Mouse (Mus musculus): Measurements from ENCODE around the gene Soat2. TPM values are rescaled to one million over a fixed set of nuclear protein-coding genes. Genes with fewer than 3 reads are reported as not detected.

Soat2 gene
- polyA plus RNA-seq, 1 experiment, result 4.1 TPM

DNA sequence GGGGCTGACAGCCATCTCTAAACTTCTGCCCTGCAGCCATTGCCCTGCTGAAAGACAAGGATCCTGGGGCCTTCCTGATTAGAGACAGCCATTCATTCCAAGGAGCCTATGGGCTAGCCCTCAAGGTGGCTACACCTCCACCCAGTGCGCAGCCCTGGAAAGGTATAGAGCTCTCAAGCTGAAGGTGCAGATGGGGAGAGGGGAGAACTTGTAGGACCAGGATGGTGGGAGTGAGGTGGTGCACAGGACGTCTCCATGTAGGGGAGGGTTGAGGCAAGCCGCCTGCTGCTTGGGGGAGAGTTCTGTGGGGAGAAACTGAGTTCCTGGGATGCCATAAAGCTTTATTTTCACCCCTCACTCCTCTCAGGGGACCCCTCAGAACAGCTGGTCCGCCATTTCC, 36.7 kb upstream of the Soat2 start:
- TF ChIP-seq POLR2A (IDR thresholded peaks at IDR 0.05; ENCODE audit: control insufficient read depth, extremely low read depth, insufficient read depth, low read length, poor library complexity) (no peak), CTCF (IDR thresholded peaks at IDR 0.05; ENCODE audit: borderline replicate concordance, control insufficient read depth, extremely low read depth, insufficient read depth, low read length, poor library complexity) (no peak)
- Histone ChIP-seq H3K36me3 (ENCODE audit: control insufficient read depth, insufficient read depth, low read length) (peaks cover 21% of the 10 kb centered on the region), H3K4me3 (ENCODE audit: control insufficient read depth, insufficient read depth, low read length) (no peak overlapping the region), H3K4me1 (replicated peaks; ENCODE audit: control insufficient read depth, insufficient read depth, low read length) (peaks cover 13% of the 10 kb centered on the region; the same call in 1 of the 2 replicates), H3K27ac (ENCODE audit: control insufficient read depth, insufficient read depth, low read length) (no peak overlapping the region), H3K27me3 (ENCODE audit: control insufficient read depth, insufficient read depth, low read length) (no peaks in the 10 kb centered on the region)
- WGBS, result 93% methylated on average over 4 of the region's 4 CpGs
- no peak for DNase-seq

DNA sequence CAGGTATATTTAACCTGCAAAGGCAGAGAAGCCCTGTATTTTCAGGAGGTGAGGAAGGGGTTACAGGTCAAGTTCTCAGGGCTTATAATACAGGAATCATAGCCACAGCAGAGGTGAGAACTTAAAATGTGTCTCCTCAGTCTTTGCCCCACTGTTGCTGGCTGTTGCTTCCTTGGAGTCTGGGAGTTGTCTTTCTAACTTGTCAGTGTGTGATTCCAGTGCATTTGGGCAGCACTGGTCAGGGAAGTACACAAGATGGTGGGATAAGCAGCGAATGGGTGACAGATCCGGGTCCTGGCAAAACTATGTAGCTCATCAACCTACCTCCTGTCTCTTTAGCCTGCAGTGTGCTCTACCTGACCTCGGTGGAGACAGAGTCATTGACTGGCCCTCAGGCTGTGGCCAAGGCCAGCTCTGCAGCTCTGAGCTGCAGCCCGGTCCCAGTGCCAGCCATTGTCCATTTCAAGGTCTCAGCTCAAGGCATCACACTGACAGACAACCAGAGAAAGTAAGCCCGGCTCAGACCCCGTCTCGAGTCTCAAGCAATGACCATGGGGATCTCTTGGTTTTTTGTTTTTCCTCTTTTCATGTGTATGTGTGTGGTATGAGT, 35.6 kb upstream of the Soat2 start:
- Histone ChIP-seq H3K27me3 (ENCODE audit: control insufficient read depth, insufficient read depth, low read length) (no peaks in the 10 kb centered on the region), H3K4me1 (replicated peaks; ENCODE audit: control insufficient read depth, insufficient read depth, low read length) (peaks cover 11% of the 10 kb centered on the region; the same call in 1 of the 2 replicates), H3K27ac (ENCODE audit: control insufficient read depth, insufficient read depth, low read length) (no peak overlapping the region), H3K36me3 (ENCODE audit: control insufficient read depth, insufficient read depth, low read length) (peaks cover 29% of the 10 kb centered on the region), H3K4me3 (ENCODE audit: control insufficient read depth, insufficient read depth, low read length) (no peak overlapping the region)
- no peak for TF ChIP-seq POLR2A (IDR thresholded peaks at IDR 0.05; ENCODE audit: control insufficient read depth, extremely low read depth, insufficient read depth, low read length, poor library complexity)
- TF ChIP-seq CTCF (IDR thresholded peaks at IDR 0.05; ENCODE audit: borderline replicate concordance, control insufficient read depth, extremely low read depth, insufficient read depth, low read length, poor library complexity), result no peak
- no peak for DNase-seq
- WGBS, result 93% methylated on average over 7 of the region's 7 CpGs

DNA sequence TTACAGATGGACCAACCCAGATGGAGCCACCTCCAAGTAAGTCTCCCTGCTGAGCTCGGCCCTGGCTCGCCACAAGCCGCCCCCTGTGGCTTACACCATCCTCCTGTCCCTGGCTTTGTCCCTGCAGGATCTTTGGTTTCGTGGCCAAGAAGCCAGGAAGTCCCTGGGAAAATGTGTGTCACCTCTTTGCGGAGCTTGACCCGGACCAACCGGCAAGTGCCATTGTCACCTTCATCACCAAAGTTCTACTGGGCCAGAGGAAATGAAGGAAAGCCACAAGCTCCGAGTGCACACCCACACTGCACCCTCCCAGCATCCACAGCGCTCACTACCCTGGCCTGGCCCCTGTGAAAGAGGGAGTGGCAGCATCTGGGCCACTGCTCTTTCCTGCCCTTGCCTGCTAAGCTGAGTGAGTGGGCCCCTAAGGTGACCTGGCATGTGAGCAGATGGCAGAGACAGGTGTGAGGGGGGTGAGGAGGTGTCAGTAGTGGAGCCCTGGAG, 34.5 kb upstream of the Soat2 start:
- no peaks in the 10 kb centered on the region for H3K27me3 ChIP-seq (ENCODE audit: control insufficient read depth, insufficient read depth, low read length)
- TF ChIP-seq POLR2A (IDR thresholded peaks at IDR 0.05; ENCODE audit: control insufficient read depth, extremely low read depth, insufficient read depth, low read length, poor library complexity) (no peak), CTCF (IDR thresholded peaks at IDR 0.05; ENCODE audit: borderline replicate concordance, control insufficient read depth, extremely low read depth, insufficient read depth, low read length, poor library complexity) (no peak)
- H3K4me1 ChIP-seq (replicated peaks; ENCODE audit: control insufficient read depth, insufficient read depth, low read length), result peaks cover 11% of the 10 kb centered on the region; the same call in 1 of the 2 replicates
- no peak overlapping the region for H3K27ac ChIP-seq (ENCODE audit: control insufficient read depth, insufficient read depth, low read length)
- H3K4me3 ChIP-seq (ENCODE audit: control insufficient read depth, insufficient read depth, low read length), result no peak overlapping the region
- WGBS, result 22% methylated on average over 9 of the region's 9 CpGs
- no peak for DNase-seq
- H3K36me3 ChIP-seq (ENCODE audit: control insufficient read depth, insufficient read depth, low read length), result peaks cover 29% of the 10 kb centered on the region

DNA sequence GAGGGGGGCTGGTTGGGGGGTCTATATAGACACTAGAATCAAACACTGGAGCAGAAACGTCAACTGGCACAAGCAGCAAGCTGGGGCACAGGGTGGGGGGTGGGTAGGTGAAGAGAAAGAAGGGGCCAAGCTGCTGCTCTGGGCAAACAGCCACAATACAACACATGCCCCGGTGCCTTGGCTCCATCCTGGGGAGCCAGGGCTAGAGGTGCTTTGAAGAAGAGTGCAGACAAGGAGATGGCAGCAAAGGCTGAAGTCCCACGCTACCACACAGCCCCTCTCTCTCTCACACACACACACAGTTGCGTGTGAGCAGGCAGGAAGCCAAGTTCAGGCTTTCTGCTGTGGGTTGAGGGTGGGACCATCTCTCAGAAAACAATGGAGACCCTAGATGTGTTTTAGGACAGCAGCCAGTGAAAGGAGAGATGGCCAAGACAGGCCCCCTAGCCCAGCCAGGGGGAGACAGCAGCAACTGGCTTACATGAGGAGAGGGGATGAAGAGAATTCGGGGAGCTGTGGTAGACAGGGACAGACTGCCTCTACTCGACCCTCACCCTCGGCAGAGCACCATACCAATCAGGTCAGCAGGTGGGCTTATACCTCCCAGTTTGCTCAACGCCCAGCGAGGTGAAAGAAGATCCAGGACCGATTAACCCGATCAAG, 33.4 kb upstream of the Soat2 start:
- Histone ChIP-seq H3K27ac (ENCODE audit: control insufficient read depth, insufficient read depth, low read length) (no peak overlapping the region), H3K4me1 (replicated peaks; ENCODE audit: control insufficient read depth, insufficient read depth, low read length) (peaks cover 11% of the 10 kb centered on the region; the same call in 1 of the 2 replicates), H3K27me3 (ENCODE audit: control insufficient read depth, insufficient read depth, low read length) (no peaks in the 10 kb centered on the region), H3K36me3 (ENCODE audit: control insufficient read depth, insufficient read depth, low read length) (peaks cover 36% of the 10 kb centered on the region), H3K4me3 (ENCODE audit: control insufficient read depth, insufficient read depth, low read length) (no peak overlapping the region)
- WGBS, result 82% methylated on average over 11 of the region's 11 CpGs
- no peak for DNase-seq
- TF ChIP-seq POLR2A (IDR thresholded peaks at IDR 0.05; ENCODE audit: control insufficient read depth, extremely low read depth, insufficient read depth, low read length, poor library complexity) (no peak), CTCF (IDR thresholded peaks at IDR 0.05; ENCODE audit: borderline replicate concordance, control insufficient read depth, extremely low read depth, insufficient read depth, low read length, poor library complexity) (no peak)

DNA sequence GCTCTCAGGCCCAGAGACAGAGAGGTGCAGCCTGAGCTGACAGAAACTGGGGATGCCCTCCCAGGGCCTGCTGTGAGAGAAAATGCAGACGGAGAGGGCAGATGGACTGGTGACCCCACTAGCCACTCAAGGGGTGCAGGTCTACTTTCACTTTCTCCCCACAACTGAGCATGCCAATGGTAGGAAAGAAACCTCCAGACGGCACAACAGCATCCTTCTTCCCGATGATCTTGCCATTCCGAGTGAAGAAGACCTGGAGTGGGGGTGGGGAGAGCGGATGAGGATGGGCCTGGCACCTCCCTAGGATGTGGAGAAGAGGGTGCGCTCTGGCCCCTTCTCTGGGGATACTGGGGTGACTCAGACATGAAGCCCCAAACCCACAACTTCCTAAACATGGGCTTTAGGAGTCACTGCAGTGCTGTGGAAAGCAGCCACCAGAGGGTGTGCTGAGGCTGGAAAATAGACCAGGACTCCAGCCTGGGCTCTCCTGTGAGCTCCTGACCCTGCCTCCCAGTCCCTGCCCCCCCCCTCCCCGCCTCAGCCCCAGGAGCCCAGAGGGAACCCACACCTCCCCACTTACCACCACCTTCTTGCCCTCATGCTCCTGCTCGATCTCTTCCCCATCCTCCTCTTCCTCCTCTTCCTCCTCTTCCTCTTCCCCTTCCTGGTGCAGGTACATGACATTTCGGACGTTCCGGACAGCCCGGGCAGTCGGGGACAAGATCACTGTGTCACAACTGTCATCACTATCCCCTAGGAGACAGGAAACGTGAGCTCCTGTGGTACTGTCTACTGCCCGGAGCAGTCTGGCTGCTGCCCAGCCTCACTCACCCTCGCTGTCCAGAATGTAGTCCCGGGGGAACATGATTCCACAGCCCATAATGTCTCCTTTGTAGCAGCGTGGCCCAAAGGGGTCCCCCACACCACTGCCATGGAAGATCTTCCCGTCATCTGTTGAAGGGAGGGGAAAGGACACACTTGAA, 32.6 kb upstream of the Soat2 start:
- no peaks in the 10 kb centered on the region for H3K27me3 ChIP-seq (ENCODE audit: control insufficient read depth, insufficient read depth, low read length)
- no peak overlapping the region for H3K27ac ChIP-seq (ENCODE audit: control insufficient read depth, insufficient read depth, low read length)
- H3K4me1 ChIP-seq (replicated peaks; ENCODE audit: control insufficient read depth, insufficient read depth, low read length), result peaks cover 11% of the 10 kb centered on the region; the same call in 1 of the 2 replicates
- peaks cover 37% of the 10 kb centered on the region for H3K36me3 ChIP-seq (ENCODE audit: control insufficient read depth, insufficient read depth, low read length)
- no peak for DNase-seq
- whole genome bisulfite sequencing, result 89% methylated on average over 18 of the region's 19 CpGs
- TF ChIP-seq POLR2A (IDR thresholded peaks at IDR 0.05; ENCODE audit: control insufficient read depth, extremely low read depth, insufficient read depth, low read length, poor library complexity), result no peak
- no peak for TF ChIP-seq CTCF (IDR thresholded peaks at IDR 0.05; ENCODE audit: borderline replicate concordance, control insufficient read depth, extremely low read depth, insufficient read depth, low read length, poor library complexity)
- no peak overlapping the region for H3K4me3 ChIP-seq (ENCODE audit: control insufficient read depth, insufficient read depth, low read length)

DNA sequence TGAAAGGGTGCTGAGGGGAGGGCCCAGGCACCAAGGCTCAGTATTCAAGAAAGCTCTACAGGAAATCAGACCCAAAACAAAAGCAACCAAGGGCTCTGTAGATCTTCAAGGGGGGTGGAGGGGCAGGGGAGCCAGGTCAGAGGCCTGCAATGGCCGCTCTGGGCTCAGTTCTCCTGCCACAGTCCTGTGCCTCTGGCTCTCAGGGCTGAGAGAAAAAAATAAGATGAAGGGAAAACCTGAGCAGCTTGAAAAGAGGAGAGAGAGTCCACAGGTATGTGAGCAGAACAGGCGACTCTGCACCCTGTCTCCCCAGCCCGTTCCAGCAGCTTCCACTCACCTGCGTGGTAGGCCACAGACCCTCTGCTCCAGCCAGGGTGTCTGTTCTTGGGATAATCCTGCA, 31.7 kb upstream of the Soat2 start:
- Histone ChIP-seq H3K4me3 (ENCODE audit: control insufficient read depth, insufficient read depth, low read length) (no peak overlapping the region), H3K27me3 (ENCODE audit: control insufficient read depth, insufficient read depth, low read length) (no peaks in the 10 kb centered on the region), H3K36me3 (ENCODE audit: control insufficient read depth, insufficient read depth, low read length) (peaks cover 37% of the 10 kb centered on the region), H3K27ac (ENCODE audit: control insufficient read depth, insufficient read depth, low read length) (no peak overlapping the region), H3K4me1 (replicated peaks; ENCODE audit: control insufficient read depth, insufficient read depth, low read length) (peaks cover 11% of the 10 kb centered on the region; the same call in 1 of the 2 replicates)
- 99% methylated on average over 4 of the region's 4 CpGs for WGBS
- TF ChIP-seq POLR2A (IDR thresholded peaks at IDR 0.05; ENCODE audit: control insufficient read depth, extremely low read depth, insufficient read depth, low read length, poor library complexity) (no peak), CTCF (IDR thresholded peaks at IDR 0.05; ENCODE audit: borderline replicate concordance, control insufficient read depth, extremely low read depth, insufficient read depth, low read length, poor library complexity) (no peak)
- no peak for DNase-seq
